Mouse (Mus musculus) E14TG2a.4 (cell line): Measurements from ENCODE around the gene Cdkn2b.

Experiments
- CTCF ChIP-seq: conservative IDR thresholded peaks from 2 replicates; pipeline ENCODE4 v1.5.1; 2014; ENCODE audit warnings: low read length
- NANOG ChIP-seq: IDR thresholded peaks from 2 replicates; pipeline ENCODE4 v1.6.1; 2014; ENCODE audit warnings: borderline replicate concordance, low read length, mixed read lengths
- POU5F1 ChIP-seq: IDR thresholded peaks from 2 replicates; pipeline ENCODE4 v1.6.1; 2014; ENCODE audit warnings: low read length, borderline replicate concordance

DNA sequence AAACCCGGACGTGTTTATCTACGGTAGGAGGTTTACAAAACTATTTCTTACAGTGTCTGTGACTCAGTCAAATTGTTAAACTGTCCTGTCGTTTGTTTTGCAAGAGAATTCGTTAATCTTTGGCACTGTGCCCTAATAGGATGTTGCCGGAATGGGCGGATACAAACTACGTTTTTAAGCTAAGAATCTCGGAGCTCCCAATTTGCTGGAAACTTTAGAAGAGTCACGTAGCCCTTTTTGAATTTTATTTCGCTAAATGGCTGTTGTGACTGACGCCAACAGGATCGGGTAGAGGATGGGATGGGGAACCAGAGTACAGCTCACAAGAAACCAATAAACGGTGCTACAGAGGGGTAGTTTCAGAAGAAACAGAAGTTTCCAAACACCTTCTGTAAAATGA, 36.8 kb downstream of the Cdkn2b start:
- no peak for TF ChIP-seq CTCF
- no peak for TF ChIP-seq POU5F1
- TF ChIP-seq NANOG: no peak
